21 mouse cellular contexts compared by ENCODE assay signal in genomic region chr16:75159740-75160139, GRCm38 (mm10).
"Had no signal": no experiment of that assay in that cellular context is flagged by ENCODE, and none has a peak within 500 bp of the region (broad histone marks: within the 10 kb centered on the region; RNA-seq: fewer than 3 reads in every experiment).

No protein-coding gene starts in this region.

- H3K9me3 ChIP-seq: lung, embryonic 15.5 days; megakaryocyte, embryonic 14.5 days; midbrain, embryonic 13.5 days; midbrain, embryonic 15.5 days; neural tube, embryonic 13.5 days; neural tube, embryonic 15.5 days had no signal

- H3K4me2 ChIP-seq: lung, embryonic 15.5 days; midbrain, embryonic 11.5 days; midbrain, embryonic 13.5 days; midbrain, embryonic 15.5 days; neural tube, embryonic 13.5 days; neural tube, embryonic 15.5 days had no signal

- H3K36me3 ChIP-seq: lung, embryonic 15.5 days; midbrain, embryonic 13.5 days; midbrain, embryonic 15.5 days; neural tube, embryonic 13.5 days; neural tube, embryonic 15.5 days had no signal

- DNase-seq: lung, adult 18-20 months; lung, postnatal 14 days; lung, postnatal 4 days; retina, postnatal 1 day; right cerebral cortex, adult 18-20 months; right cerebral cortex, postnatal 25 days; right cerebral cortex, postnatal 4 days; spleen, adult 18-20 months; thymus, adult 18-20 months; thymus, postnatal 14 days; thymus, postnatal 36 days had no signal

- H3K27me3 ChIP-seq: lung, embryonic 15.5 days; megakaryocyte, embryonic 14.5 days; midbrain, embryonic 13.5 days; midbrain, embryonic 15.5 days; neural tube, embryonic 13.5 days; neural tube, embryonic 15.5 days had no signal

- H3K27ac ChIP-seq: liver, embryonic 14.5 days; lung, embryonic 15.5 days; midbrain, embryonic 13.5 days; midbrain, embryonic 15.5 days; neural tube, embryonic 13.5 days; neural tube, embryonic 15.5 days had no signal

- H3K4me3 ChIP-seq: lung, embryonic 15.5 days; megakaryocyte, embryonic 14.5 days; midbrain, embryonic 13.5 days; midbrain, embryonic 15.5 days; myocyte; neural tube, embryonic 13.5 days; neural tube, embryonic 15.5 days had no signal

- ATAC-seq: lung, postnatal 0 days; midbrain, embryonic 13.5 days; midbrain, embryonic 15.5 days had no signal

- H3K9ac ChIP-seq: liver, embryonic 14.5 days; lung, embryonic 15.5 days; midbrain, embryonic 13.5 days; midbrain, embryonic 15.5 days; neural tube, embryonic 13.5 days; neural tube, embryonic 15.5 days had no signal

- H3K4me1 ChIP-seq: lung, embryonic 15.5 days; megakaryocyte, embryonic 14.5 days; midbrain, embryonic 13.5 days; midbrain, embryonic 15.5 days; neural tube, embryonic 13.5 days; neural tube, embryonic 15.5 days had no signal
